Mouse (Mus musculus): ENCODE results near the gene Dars2.

DNA sequence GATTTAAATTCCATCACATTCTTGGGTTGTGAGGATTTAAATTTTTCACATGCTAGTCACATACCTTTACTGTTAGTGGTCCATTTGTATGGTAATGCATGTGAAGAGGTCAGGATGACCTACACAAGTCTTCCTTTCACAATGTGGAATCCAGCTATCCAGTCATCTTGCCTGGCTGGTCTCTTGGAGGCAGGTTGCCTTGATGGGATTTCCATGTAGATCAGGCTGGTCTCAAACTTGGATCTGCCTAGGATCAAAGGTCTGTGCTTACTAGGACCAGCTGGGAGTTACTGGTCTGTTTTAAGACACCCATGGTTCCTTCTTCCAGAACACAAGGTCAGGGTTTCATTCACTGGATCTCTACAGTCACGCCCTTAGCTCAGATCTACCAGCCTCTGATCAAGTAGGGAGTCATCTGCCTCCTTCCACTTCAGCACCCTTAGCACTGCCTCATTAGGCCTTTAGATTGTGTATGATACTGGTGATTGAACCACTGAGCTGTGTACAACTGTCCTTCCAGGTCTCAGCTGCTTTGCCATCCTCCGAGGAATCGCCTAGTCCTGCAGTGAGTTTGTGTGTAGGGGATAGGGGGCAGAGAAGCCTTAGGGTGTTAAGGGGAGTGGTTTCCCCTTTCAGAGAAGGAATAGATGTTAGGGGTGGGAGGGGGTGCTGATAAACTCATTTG is 30.6 kb downstream of the Dars2 start:
- TF ChIP-seq CTCF (IDR thresholded peaks at IDR 0.05), result no peak
- TF ChIP-seq POLR2A (IDR thresholded peaks at IDR 0.05; ENCODE audit: insufficient read depth, low read depth, low read length), result peak; percentile 32; the same call in 1 of the 2 replicates
